Mouse (Mus musculus) kidney, adult 2 months (tissue): ENCODE results near the gene Polh. TPM values are rescaled to one million over a fixed set of nuclear protein-coding genes. Genes with fewer than 3 reads are reported as not detected.

Source experiments
- DNase-seq: peaks from one replicate; pipeline ENCODE4 v3.0.0; 2021
- H3K27ac ChIP-seq: fragments of 200-500 bp; 2 replicates; pipeline ENCODE4 v1.5.1; 2012; ENCODE audit warnings: low read depth, low read length, control low read depth, inconsistent platforms; ENCODE audit not compliant: insufficient read depth
- H3K27me3 ChIP-seq: fragments of 200-500 bp; replicated peaks from 2 replicates; pipeline ENCODE4 v1.6.1; 2012; ENCODE audit warnings: mild to moderate bottlenecking, moderate library complexity, low read length, inconsistent platforms; ENCODE audit not compliant: control insufficient read depth, insufficient read depth
- H3K36me3 ChIP-seq: fragments of 200-500 bp; 2 replicates; pipeline ENCODE4 v1.6.1; 2012; ENCODE audit warnings: mild to moderate bottlenecking, moderate library complexity, low read length, inconsistent platforms; ENCODE audit not compliant: control insufficient read depth, insufficient read depth
- H3K4me1 ChIP-seq: fragments of 200-500 bp; 2 replicates; pipeline ENCODE4 v1.6.1; 2011; ENCODE audit warnings: low read length; ENCODE audit not compliant: control insufficient read depth, insufficient read depth
- H3K4me3 ChIP-seq: fragments of 200-500 bp; 2 replicates; pipeline ENCODE4 v1.5.1; 2011; ENCODE audit warnings: mild to moderate bottlenecking, low read depth, low read length, control low read depth; ENCODE audit not compliant: insufficient read depth
- CTCF ChIP-seq: fragments of 200-500 bp; conservative IDR thresholded peaks from 2 replicates; pipeline ENCODE4 v1.5.1; 2011; ENCODE audit warnings: low read depth, mild to moderate bottlenecking, control low read depth, low read length, moderate library complexity, mixed read lengths; ENCODE audit not compliant: insufficient read depth, insufficient read length
- POLR2A ChIP-seq: fragments of 200-500 bp; IDR thresholded peaks from one replicate; pipeline ENCODE4 v1.6.1; 2011; ENCODE audit warnings: low read depth, low read length, control low read depth
- WGBS: fragments of 180-500 bp; shearing (Covaris S2); methylation state at CpG from one replicate; pipeline ENCODE4 v1.1.7; 2018; 5-methylcytosine and 5-hydroxymethylcytosine counted together
- polyA plus RNA-seq: library from polyadenylated mRNA; depleted of rRNA; stranded (reverse); fragments of >200 nt; gene quantifications from 2 replicates; pipeline ENCODE4 v1.2.3, GENCODE M21; 2012

Gene Polh
- polyA plus RNA-seq, 1 experiment = 3.8 TPM

- no peak for TF ChIP-seq CTCF
- no peak for TF ChIP-seq POLR2A
- H3K27me3 ChIP-seq = no peaks in the 10 kb centered on the region
- H3K36me3 ChIP-seq = peaks cover 13% of the 10 kb centered on the region
- 87% methylated on average over 3 of the region's 3 CpGs for WGBS
- H3K4me3 ChIP-seq = no peak overlapping the region
- DNase-seq = no peak
- H3K27ac ChIP-seq = no peak overlapping the region
- no peaks in the 10 kb centered on the region for H3K4me1 ChIP-seq
These were observed 19.2 kb upstream of the Polh start for GRCm38 (mm10) chr17:46221601-46222000.

GRCm38 (mm10) chr17:46210550-46210949, 8.1 kb upstream of the Polh start:
- H3K36me3 ChIP-seq = peaks cover 1% of the 10 kb centered on the region; the same call in 1 of the 2 replicates
- 40% methylated on average over 3 of the region's 3 CpGs for WGBS

DNA sequence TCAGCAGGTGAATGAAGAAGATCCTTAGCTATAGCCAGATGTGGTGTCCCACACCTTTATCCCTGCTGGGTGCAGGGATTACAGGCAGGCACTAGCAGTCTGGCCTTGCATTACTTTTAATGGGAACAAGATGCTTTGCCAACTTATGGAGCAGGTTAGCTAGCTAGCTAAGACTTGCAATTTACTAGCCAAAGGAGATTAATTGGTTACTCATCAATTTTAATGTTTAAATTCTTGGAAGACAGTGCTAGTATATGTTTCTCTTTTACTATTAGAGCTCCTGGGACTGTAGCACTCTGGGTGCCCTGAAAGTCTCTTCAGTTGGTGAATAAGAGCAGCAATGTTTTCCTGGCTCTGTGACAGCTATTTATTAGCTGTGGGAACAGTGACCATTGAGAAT, 4.2 kb upstream of the Polh start:
- Histone ChIP-seq H3K36me3 (peaks cover 1% of the 10 kb centered on the region; the same call in 1 of the 2 replicates), H3K4me1 (peaks cover 20% of the 10 kb centered on the region; the same call in 1 of the 2 replicates), H3K4me3 (no peak overlapping the region), H3K27ac (peak overlapping the region; percentile 63; the same call in 1 of the 2 replicates), H3K27me3 (no peaks in the 10 kb centered on the region)
- TF ChIP-seq POLR2A (no peak), CTCF (no peak)
- peak; percentile 60 for DNase-seq

More at GRCm38 (mm10) chr17:46210550-46210949, 8.1 kb upstream of the Polh start:
- peak; percentile 28 for DNase-seq
- Histone ChIP-seq H3K27me3 (no peaks in the 10 kb centered on the region), H3K27ac (no peak overlapping the region), H3K4me3 (no peak overlapping the region), H3K4me1 (peaks cover 11% of the 10 kb centered on the region; the same call in 1 of the 2 replicates)
- TF ChIP-seq CTCF = no peak
- TF ChIP-seq POLR2A = no peak

DNA sequence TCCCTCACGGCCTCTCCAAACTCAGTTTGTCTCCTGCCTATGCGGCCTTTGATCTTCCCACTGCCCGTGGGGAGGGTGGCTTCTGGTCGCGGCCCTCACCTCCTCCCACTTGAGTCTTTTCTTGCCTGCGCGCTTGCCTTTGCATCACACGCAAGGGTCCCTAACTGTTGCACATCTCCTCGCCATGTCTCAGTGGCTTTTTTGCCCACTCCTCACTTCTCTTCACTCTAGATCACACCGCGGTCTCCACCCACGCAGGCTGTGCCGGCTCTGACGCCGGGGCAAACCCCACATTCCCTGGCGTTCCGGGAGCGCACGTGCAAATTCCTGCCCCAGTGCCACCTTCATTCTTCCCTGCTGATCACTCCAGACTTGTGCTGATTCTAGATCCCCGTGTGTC, 633 bp upstream of the Polh start:
- H3K4me3 ChIP-seq = peak overlapping the region; percentile 96
- H3K36me3 ChIP-seq = no peaks in the 10 kb centered on the region; the same call in 1 of the 2 replicates
- DNase-seq = peak; percentile 52
- no peaks in the 10 kb centered on the region for H3K27me3 ChIP-seq
- WGBS = under 1% methylated on average over 20 of the region's 20 CpGs
- peak overlapping the region; percentile 42 for H3K27ac ChIP-seq
- peaks cover 20% of the 10 kb centered on the region; the same call in 1 of the 2 replicates for H3K4me1 ChIP-seq
- TF ChIP-seq CTCF (no peak), POLR2A (no peak)

- H3K36me3 ChIP-seq = no peaks in the 10 kb centered on the region
- H3K4me3 ChIP-seq = no peak overlapping the region
These were observed 1.3 kb downstream of the Polh start for GRCm38 (mm10) chr17:46201151-46201550.

GRCm38 (mm10) chr17:46188829-46189228, 13.6 kb downstream of the Polh start:
- no peak for DNase-seq
- Histone ChIP-seq H3K36me3 (peaks cover 5% of the 10 kb centered on the region; the same call in 1 of the 2 replicates), H3K27ac (no peak overlapping the region), H3K27me3 (no peaks in the 10 kb centered on the region; the same call in 1 of the 2 replicates), H3K4me1 (no peaks in the 10 kb centered on the region), H3K4me3 (no peak overlapping the region)
- TF ChIP-seq CTCF = no peak
- no peak for TF ChIP-seq POLR2A
- WGBS = 91% methylated on average over 2 of the region's 2 CpGs

More at GRCm38 (mm10) chr17:46201151-46201550, 1.3 kb downstream of the Polh start:
- no peak for DNase-seq
- WGBS = 36% methylated on average over 6 of the region's 6 CpGs
- peaks cover 9% of the 10 kb centered on the region; the same call in 1 of the 2 replicates for H3K4me1 ChIP-seq
- H3K27me3 ChIP-seq = no peaks in the 10 kb centered on the region
- no peak for TF ChIP-seq POLR2A
- TF ChIP-seq CTCF = no peak
- H3K27ac ChIP-seq = no peak overlapping the region

GRCm38 (mm10) chr17:46182273-46182672, 20.2 kb downstream of the Polh start:
- Histone ChIP-seq H3K27ac (no peak overlapping the region), H3K4me1 (no peaks in the 10 kb centered on the region), H3K4me3 (no peak overlapping the region), H3K36me3 (peaks cover 3% of the 10 kb centered on the region; the same call in 1 of the 2 replicates), H3K27me3 (no peaks in the 10 kb centered on the region; the same call in 1 of the 2 replicates)
- 87% methylated on average over 4 of the region's 4 CpGs for WGBS
- peak; percentile 40; the same call in 1 of the 2 replicates for TF ChIP-seq CTCF
- TF ChIP-seq POLR2A = no peak
- DNase-seq = peak; percentile 29

GRCm38 (mm10) chr17:46170538-46170937, 31.9 kb downstream of the Polh start:
- peak; percentile 62 for DNase-seq
- H3K36me3 ChIP-seq = no peaks in the 10 kb centered on the region; the same call in 1 of the 2 replicates
- no peaks in the 10 kb centered on the region; the same call in 1 of the 2 replicates for H3K4me1 ChIP-seq
- TF ChIP-seq CTCF (peak; percentile 81), POLR2A (no peak)
- H3K27ac ChIP-seq = no peak overlapping the region
- no peaks in the 10 kb centered on the region for H3K27me3 ChIP-seq
- H3K4me3 ChIP-seq = no peak overlapping the region
- WGBS = 67% methylated on average over 3 of the region's 3 CpGs
